Mouse (Mus musculus): ENCODE measurements around the gene Klf15. TPM values are rescaled to one million over a fixed set of nuclear protein-coding genes. Genes with fewer than 3 reads are reported as not detected.

The Klf15 gene
- total RNA-seq, 1 experiment = 6.4 TPM

DNA sequence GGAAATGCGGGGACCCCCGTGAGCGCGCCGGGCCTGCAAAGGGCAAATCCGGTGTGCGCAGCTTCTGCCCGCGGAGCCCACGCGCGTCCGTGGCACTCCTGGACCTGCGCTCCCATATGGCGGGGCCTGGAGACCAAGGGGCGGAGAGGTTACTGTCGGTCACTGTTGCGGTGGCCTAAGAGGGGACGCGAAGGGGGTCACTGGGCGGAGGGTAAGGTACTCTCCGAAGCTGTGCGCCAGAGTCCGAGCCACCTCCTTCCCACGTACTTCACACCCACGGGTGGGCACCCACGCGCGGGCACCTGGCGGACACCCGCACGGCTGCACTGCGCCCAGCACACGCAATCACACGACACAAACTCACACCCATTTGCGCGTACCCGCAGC lies 458 bp downstream of the Klf15 start:
- Histone ChIP-seq H3K9me3 (ENCODE audit: control insufficient read depth, insufficient read depth, low read depth, low read length) (no peaks in the 10 kb centered on the region), H3K27ac (ENCODE audit: insufficient read depth, low read depth, low read length, poor library complexity, severe bottlenecking) (peak overlapping the region; percentile 55; the same call in 1 of the 2 replicates), H3K36me3 (ENCODE audit: control insufficient read depth, insufficient read depth, low read length, poor library complexity, severe bottlenecking) (peaks cover 22% of the 10 kb centered on the region), H3K4me3 (ENCODE audit: insufficient read depth in 1 of 2, low read depth in 1 of 2, low read length in 2 of 2, poor library complexity in 1 of 2, severe bottlenecking in 1 of 2) (peak overlapping the region; percentile 70 to 95), H3K9ac (ENCODE audit: insufficient read depth, low read depth, low read length, poor library complexity, severe bottlenecking) (peak overlapping the region; percentile 90), H3K4me1 (ENCODE audit: control insufficient read depth in 2 of 2, insufficient read depth in 2 of 2, low read length in 2 of 2, poor library complexity in 1 of 2) (peaks cover 2 to 19% of the 10 kb centered on the region in 2 experiments; a peak in 1 of 4 replicates)
- TF ChIP-seq HCFC1 (IDR thresholded peaks at IDR 0.05; ENCODE audit: borderline replicate concordance, insufficient read depth, low read length) (no peak), MAFK (IDR thresholded peaks at IDR 0.05; ENCODE audit: insufficient read depth, low read depth, low read length) (no peak), CHD2 (IDR thresholded peaks at IDR 0.05; ENCODE audit: low read depth, low read length) (no peak), ZC3H11A (IDR thresholded peaks at IDR 0.05; ENCODE audit: borderline replicate concordance, low read depth, low read length) (no peak), ZNF384 (IDR thresholded peaks at IDR 0.05; ENCODE audit: low read depth, low read length) (no peak)
- no peak for DNase-seq (ENCODE audit: low read depth, low spot score)
- in situ Hi-C loops (cut with MboI; ENCODE audit: low sequenced_read_pairs in 2 of 2, unreplicated experiment in 2 of 2) = no loop called here

DNA sequence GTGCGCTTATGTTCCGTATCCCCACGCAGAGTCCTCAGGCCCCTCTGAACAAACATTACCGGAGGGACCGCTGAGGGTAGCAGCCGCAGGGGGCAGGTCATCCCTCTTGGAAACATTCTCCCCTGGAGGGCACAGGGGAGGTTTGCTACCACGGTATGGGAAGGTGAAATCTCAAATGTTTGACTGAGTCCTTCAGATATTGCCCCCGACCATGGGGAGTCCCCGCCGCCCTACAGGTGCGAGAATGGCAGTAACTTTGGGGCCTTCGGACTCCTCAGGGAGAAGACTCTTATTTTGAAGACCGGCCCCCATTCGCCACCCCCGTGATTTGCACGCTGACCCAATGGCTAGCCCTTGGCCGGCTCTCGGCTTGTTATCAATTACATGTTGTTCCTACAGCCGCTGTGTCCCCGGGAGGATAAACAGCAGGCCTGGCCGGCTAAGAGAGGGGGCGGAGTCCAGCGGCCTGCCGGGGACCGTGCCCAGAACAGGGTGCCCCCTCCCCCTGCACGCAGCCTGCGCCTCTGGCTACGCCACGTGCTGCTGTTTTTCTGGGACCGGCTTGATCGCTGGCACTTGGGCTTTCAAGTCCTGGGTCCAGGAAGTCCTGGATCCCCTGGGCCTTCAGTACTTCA lies 969 bp downstream of the Klf15 start:
- Histone ChIP-seq H3K9ac (ENCODE audit: insufficient read depth, low read depth, low read length, poor library complexity, severe bottlenecking) (peak overlapping the region; percentile 90), H3K27ac (ENCODE audit: insufficient read depth, low read depth, low read length, poor library complexity, severe bottlenecking) (peak overlapping the region; percentile 55; the same call in 1 of the 2 replicates), H3K36me3 (ENCODE audit: control insufficient read depth, insufficient read depth, low read length, poor library complexity, severe bottlenecking) (peaks cover 27% of the 10 kb centered on the region), H3K4me3 (ENCODE audit: insufficient read depth in 1 of 2, low read depth in 1 of 2, low read length in 2 of 2, poor library complexity in 1 of 2, severe bottlenecking in 1 of 2) (peak overlapping the region; percentile 70 to 95), H3K9me3 (ENCODE audit: control insufficient read depth, insufficient read depth, low read depth, low read length) (no peaks in the 10 kb centered on the region), H3K4me1 (ENCODE audit: control insufficient read depth in 2 of 2, insufficient read depth in 2 of 2, low read length in 2 of 2, poor library complexity in 1 of 2) (peaks cover 2 to 19% of the 10 kb centered on the region in 2 experiments; a peak in 1 of 4 replicates)
- no peak for DNase-seq (ENCODE audit: low read depth, low spot score)
- in situ Hi-C loops (cut with MboI; ENCODE audit: low sequenced_read_pairs in 2 of 2, unreplicated experiment in 2 of 2) = no loop called here
- no peak for TF ChIP-seq ZNF384 (IDR thresholded peaks at IDR 0.05; ENCODE audit: low read depth, low read length)
- no peak for TF ChIP-seq MAFK (IDR thresholded peaks at IDR 0.05; ENCODE audit: insufficient read depth, low read depth, low read length)
- no peak for TF ChIP-seq HCFC1 (IDR thresholded peaks at IDR 0.05; ENCODE audit: borderline replicate concordance, insufficient read depth, low read length)
- no peak for TF ChIP-seq CHD2 (IDR thresholded peaks at IDR 0.05; ENCODE audit: low read depth, low read length)

GRCm38 (mm10) chr6:90463890-90464421 lies 1.6 kb downstream of the Klf15 start:
- H3K27ac ChIP-seq (ENCODE audit: insufficient read depth, low read depth, low read length, poor library complexity, severe bottlenecking) = no peak overlapping the region
- no peak for DNase-seq (ENCODE audit: low read depth, low spot score)
- peak overlapping the region; percentile 90 for H3K9ac ChIP-seq (ENCODE audit: insufficient read depth, low read depth, low read length, poor library complexity, severe bottlenecking)
- TF ChIP-seq HCFC1 (IDR thresholded peaks at IDR 0.05; ENCODE audit: borderline replicate concordance, insufficient read depth, low read length) (no peak), CHD2 (IDR thresholded peaks at IDR 0.05; ENCODE audit: low read depth, low read length) (no peak), MAFK (IDR thresholded peaks at IDR 0.05; ENCODE audit: insufficient read depth, low read depth, low read length) (no peak), ZNF384 (IDR thresholded peaks at IDR 0.05; ENCODE audit: low read depth, low read length) (no peak), ZC3H11A (IDR thresholded peaks at IDR 0.05; ENCODE audit: borderline replicate concordance, low read depth, low read length) (no peak)
- H3K4me1 ChIP-seq (ENCODE audit: control insufficient read depth in 2 of 2, insufficient read depth in 2 of 2, low read length in 2 of 2, poor library complexity in 1 of 2) = peaks cover 2 to 19% of the 10 kb centered on the region in 2 experiments; a peak in 1 of 4 replicates
- peak overlapping the region; percentile 70 to 95 for H3K4me3 ChIP-seq (ENCODE audit: insufficient read depth in 1 of 2, low read depth in 1 of 2, low read length in 2 of 2, poor library complexity in 1 of 2, severe bottlenecking in 1 of 2)
- H3K36me3 ChIP-seq (ENCODE audit: control insufficient read depth, insufficient read depth, low read length, poor library complexity, severe bottlenecking) = peaks cover 32% of the 10 kb centered on the region
- H3K9me3 ChIP-seq (ENCODE audit: control insufficient read depth, insufficient read depth, low read depth, low read length) = no peaks in the 10 kb centered on the region
- in situ Hi-C loops (cut with MboI; ENCODE audit: low sequenced_read_pairs in 2 of 2, unreplicated experiment in 2 of 2) = no loop called here

DNA sequence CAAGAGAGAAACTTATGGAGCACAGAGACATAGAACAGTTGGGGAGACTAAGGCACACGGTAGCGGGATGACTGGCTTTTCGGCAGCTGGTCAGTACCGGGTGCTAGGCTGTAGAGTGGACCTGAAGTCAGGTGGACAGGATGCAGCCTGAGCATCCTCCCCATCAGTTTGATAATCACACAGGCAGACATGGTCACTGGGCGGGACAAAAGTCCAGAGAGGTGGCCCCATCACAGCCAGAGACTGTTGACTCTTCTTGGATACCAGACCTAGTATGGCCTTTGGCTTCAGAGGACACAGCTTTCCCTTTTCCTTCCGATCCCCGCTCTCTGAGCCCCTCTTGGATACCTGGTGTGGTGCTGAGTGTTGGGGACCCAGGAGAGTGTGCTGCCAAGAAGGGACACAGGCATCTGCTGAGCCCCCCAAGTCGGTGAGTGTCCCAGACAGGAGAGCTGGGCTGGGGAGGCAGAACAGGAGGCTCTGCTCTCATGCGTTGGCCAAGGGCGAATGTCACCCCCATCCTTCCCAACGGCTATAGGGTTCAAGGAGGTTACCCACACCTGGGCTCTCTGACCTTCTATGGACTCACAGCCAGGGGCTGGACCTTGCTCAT lies 2.8 kb downstream of the Klf15 start:
- Histone ChIP-seq H3K4me3 (ENCODE audit: insufficient read depth in 1 of 2, low read depth in 1 of 2, low read length in 2 of 2, poor library complexity in 1 of 2, severe bottlenecking in 1 of 2) (no peak overlapping the region), H3K4me1 (ENCODE audit: control insufficient read depth in 2 of 2, insufficient read depth in 2 of 2, low read length in 2 of 2, poor library complexity in 1 of 2) (peaks cover 2 to 17% of the 10 kb centered on the region in 2 experiments; a peak in 1 of 4 replicates), H3K9ac (ENCODE audit: insufficient read depth, low read depth, low read length, poor library complexity, severe bottlenecking) (no peak overlapping the region), H3K9me3 (ENCODE audit: control insufficient read depth, insufficient read depth, low read depth, low read length) (no peaks in the 10 kb centered on the region), H3K27ac (ENCODE audit: insufficient read depth, low read depth, low read length, poor library complexity, severe bottlenecking) (no peak overlapping the region), H3K36me3 (ENCODE audit: control insufficient read depth, insufficient read depth, low read length, poor library complexity, severe bottlenecking) (peaks cover 43% of the 10 kb centered on the region)
- no peak for DNase-seq (ENCODE audit: low read depth, low spot score)
- in situ Hi-C loops (cut with MboI; ENCODE audit: low sequenced_read_pairs in 2 of 2, unreplicated experiment in 2 of 2) = no loop called here
- TF ChIP-seq MAFK (IDR thresholded peaks at IDR 0.05; ENCODE audit: insufficient read depth, low read depth, low read length) (no peak), CHD2 (IDR thresholded peaks at IDR 0.05; ENCODE audit: low read depth, low read length) (no peak), ZNF384 (IDR thresholded peaks at IDR 0.05; ENCODE audit: low read depth, low read length) (no peak), HCFC1 (IDR thresholded peaks at IDR 0.05; ENCODE audit: borderline replicate concordance, insufficient read depth, low read length) (no peak), ZC3H11A (IDR thresholded peaks at IDR 0.05; ENCODE audit: borderline replicate concordance, low read depth, low read length) (no peak)

Data from ES-E14 (cell line).